Mouse (Mus musculus): ENCODE data around the gene Ksr1.

DNA sequence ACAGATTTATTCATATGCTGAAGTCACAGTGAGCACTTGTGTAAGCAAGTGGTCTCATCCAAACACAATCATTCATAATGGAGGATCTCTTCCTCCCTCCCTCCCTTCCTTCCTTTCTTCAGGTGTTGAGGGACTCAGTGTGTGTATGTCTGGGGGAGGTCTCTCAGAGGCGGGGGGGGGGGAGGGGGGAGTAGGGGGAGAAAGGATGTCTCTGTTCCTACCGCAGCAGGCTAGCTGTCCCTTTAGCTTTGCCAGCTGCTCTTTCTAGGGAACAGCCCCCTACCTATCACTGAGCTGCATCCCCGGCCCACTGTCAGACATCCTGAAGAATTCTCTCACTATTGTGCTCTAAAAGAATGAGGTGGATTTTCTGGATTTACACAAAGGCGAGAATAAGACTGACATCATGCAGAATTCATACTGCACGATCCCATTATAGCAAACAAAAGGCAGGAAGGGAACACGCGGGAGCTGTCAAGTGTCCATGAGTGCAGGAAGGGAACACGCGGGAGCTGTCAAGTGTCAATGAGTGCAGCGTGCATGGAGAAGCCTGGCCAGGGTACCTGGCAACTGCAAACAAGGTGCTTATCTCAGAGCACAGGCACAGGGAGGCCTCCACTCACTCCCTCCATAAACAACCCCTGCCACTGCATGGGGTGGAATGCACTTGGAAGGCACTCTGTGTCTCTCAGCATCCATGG lies 76.6 kb downstream of the Ksr1 start:
- TF ChIP-seq CTCF (IDR thresholded peaks at IDR 0.05; ENCODE audit: control insufficient read depth, insufficient read depth, low read length) (no peak), POLR2A (IDR thresholded peaks at IDR 0.05; ENCODE audit: borderline replicate concordance, control insufficient read depth, low read depth, low read length) (no peak)

Data from bone marrow, adult 2 months (tissue).